Mouse (Mus musculus) T-cell, adult 2 months (primary cell): Measurements from ENCODE around the gene Dcaf6.

ENCODE experiments used
- DNase-seq: peaks from one replicate; pipeline ENCODE4 v3.0.0; 2022; ENCODE audit warnings: low spot score

Gene Dcaf6

GRCm38 (mm10) chr1:165321393-165321861, 138.8 kb downstream of the Dcaf6 start:
- DNase-seq = no peak

GRCm38 (mm10) chr1:165320141-165320934, 139.9 kb downstream of the Dcaf6 start:
- DNase-seq = no peak

GRCm38 (mm10) chr1:165316361-165316760, 143.9 kb downstream of the Dcaf6 start:
- no peak for DNase-seq

GRCm38 (mm10) chr1:165308180-165308579, 152.1 kb downstream of the Dcaf6 start:
- DNase-seq = no peak

- DNase-seq = no peak
Observed at GRCm38 (mm10) chr1:165304341-165304740, 155.9 kb downstream of the Dcaf6 start.

- no peak for DNase-seq
Observed at GRCm38 (mm10) chr1:165303209-165303608, 157.1 kb downstream of the Dcaf6 start.

- DNase-seq = no peak
Observed at GRCm38 (mm10) chr1:165302455-165303208, 157.6 kb downstream of the Dcaf6 start.

GRCm38 (mm10) chr1:165301567-165301966, 158.7 kb downstream of the Dcaf6 start:
- no peak for DNase-seq

- DNase-seq = no peak
Observed at GRCm38 (mm10) chr1:165301108-165301507, 159.2 kb downstream of the Dcaf6 start.

GRCm38 (mm10) chr1:165295489-165295888, 164.8 kb downstream of the Dcaf6 start, which contains the start of gene Gpr161:
Gene Gpr161, plus strand, starts transcription at chr1:165295789.
- no peak for DNase-seq

GRCm38 (mm10) chr1:165291606-165292005, 168.7 kb downstream of the Dcaf6 start:
- no peak for DNase-seq

GRCm38 (mm10) chr1:165289831-165290230, 170.4 kb downstream of the Dcaf6 start:
- DNase-seq = peak; percentile 7

- no peak for DNase-seq
Observed at GRCm38 (mm10) chr1:165288165-165288564, 172.1 kb downstream of the Dcaf6 start.

GRCm38 (mm10) chr1:165284096-165284495, 176.2 kb downstream of the Dcaf6 start:
- no peak for DNase-seq

- no peak for DNase-seq
Observed at GRCm38 (mm10) chr1:165282967-165283345, 177.3 kb downstream of the Dcaf6 start.

GRCm38 (mm10) chr1:165282222-165282966, 177.9 kb downstream of the Dcaf6 start:
- no peak for DNase-seq

GRCm38 (mm10) chr1:165281351-165282221, 178.7 kb downstream of the Dcaf6 start:
- DNase-seq = peak; percentile 22

- no peak for DNase-seq
Observed at GRCm38 (mm10) chr1:165280741-165281140, 179.5 kb downstream of the Dcaf6 start.
